Mouse (Mus musculus) heart, postnatal 0 days (tissue): Measurements from ENCODE around the gene Cul5.

Experiments
- CTCF ChIP-seq: IDR thresholded peaks from 2 replicates; pipeline ENCODE4 v1.5.1; 2016; ENCODE audit warnings: antibody characterized with exemption, control low read depth, low read depth
- EP300 ChIP-seq: IDR thresholded peaks from 2 replicates; pipeline ENCODE4 v1.6.1; 2016; ENCODE audit warnings: antibody characterized with exemption, low read depth

DNA sequence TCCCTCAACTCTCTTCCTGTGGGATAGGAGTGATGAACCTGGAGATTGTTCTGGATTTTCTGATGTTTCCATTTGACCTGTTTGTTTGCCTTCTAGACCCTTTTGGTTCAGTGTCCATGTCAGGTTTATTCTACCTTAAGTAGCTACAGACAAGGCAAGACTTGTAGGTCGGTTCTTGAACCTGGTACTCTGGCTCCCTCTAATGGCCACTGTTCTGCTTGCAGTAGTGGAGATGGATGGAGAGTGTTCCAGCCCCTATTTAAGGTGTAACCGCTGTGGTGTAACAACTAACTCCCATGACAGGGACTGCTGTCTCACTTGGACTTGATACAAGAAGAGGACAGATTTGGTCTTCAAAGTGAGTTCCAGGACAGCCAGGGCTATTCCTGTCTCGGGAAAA lies 3.8 kb upstream of the Cul5 start:
- TF ChIP-seq CTCF (peak; percentile 85), EP300 (no peak)
